Mouse (Mus musculus): Measurements from ENCODE around the gene Ap2a1.

GRCm38 (mm10) chr7:44859896-44860295 lies 69.4 kb downstream of the Ap2a1 start:
- TF ChIP-seq CTCF (IDR thresholded peaks at IDR 0.05; ENCODE audit: low read depth, low read length) (no peak), EP300 (IDR thresholded peaks at IDR 0.05; ENCODE audit: insufficient read depth, low read depth, low read length) (no peak)
